24 mouse cellular contexts compared by ENCODE assay signal in genomic region chr11:93230057-93230456, GRCm38 (mm10).
"Had no signal": no experiment of that assay in that cellular context is flagged by ENCODE, and none has a peak within 500 bp of the region (broad histone marks: within the 10 kb centered on the region; RNA-seq: fewer than 3 reads in every experiment).

No protein-coding gene starts in this region.

- H3K27ac ChIP-seq: gastrocnemius, adult 2 months; heart, embryonic 10.5 days; hindbrain, embryonic 10.5 days; hindbrain, embryonic 12.5 days; hindbrain, embryonic 14.5 days; intestine, embryonic 15.5 days; layer of hippocampus, adult 2 months; left cerebral cortex, adult 2 months; limb, embryonic 10.5 days; limb, embryonic 12.5 days; liver, embryonic 12.5 days; liver, embryonic 14.5 days had no signal

- H3K27me3 ChIP-seq: heart, embryonic 12.5 days; hindbrain, embryonic 12.5 days; intestine, embryonic 15.5 days; limb, embryonic 12.5 days; liver, embryonic 12.5 days had no signal

- H3K4me1 ChIP-seq: heart, embryonic 10.5 days; heart, embryonic 12.5 days; hindbrain, embryonic 10.5 days; hindbrain, embryonic 12.5 days; intestine, embryonic 15.5 days; limb, embryonic 10.5 days; limb, embryonic 12.5 days; liver, embryonic 12.5 days had no signal

- H3K4me3 ChIP-seq: gastrocnemius, adult 2 months; heart, embryonic 10.5 days; heart, embryonic 12.5 days; hindbrain, embryonic 10.5 days; hindbrain, embryonic 12.5 days; intestine, embryonic 15.5 days; layer of hippocampus, adult 2 months; left cerebral cortex, adult 2 months; limb, embryonic 10.5 days; limb, embryonic 12.5 days; liver, embryonic 12.5 days had no signal

- DNase-seq: gastrocnemius, adult 2 months; gastrocnemius, postnatal 10 days; gastrocnemius, postnatal 25 days; heart, adult 18-20 months; heart, postnatal 10 days; heart, postnatal 4 days; kidney, adult 18-20 months; kidney, adult 8-10 months; kidney, postnatal 10 days; kidney, postnatal 25 days; kidney, postnatal 4 days; liver had no signal
